Mouse (Mus musculus) lung, adult 2 months (tissue): ENCODE results near the gene Mdh2. TPM values are rescaled to one million over a fixed set of nuclear protein-coding genes. Genes with fewer than 3 reads are reported as not detected.
A peak's percentile ranks its signal among the peaks of the same experiment; 100 is the strongest.

Source experiments
- DNase-seq: peaks from one replicate; pipeline ENCODE4 v3.0.0; 2022
- H3K4me1 ChIP-seq: fragments of 200-500 bp; 2 replicates; pipeline ENCODE4 v1.6.1; 2011; ENCODE audit warnings: low read length; ENCODE audit not compliant: control insufficient read depth, insufficient read depth
- H3K4me3 ChIP-seq: fragments of 200-500 bp; replicated peaks from 2 replicates; pipeline ENCODE3; 2011; ENCODE audit warnings: low read depth, mild to moderate bottlenecking, control low read depth, low read length; ENCODE audit errors: extremely low read depth
- CTCF ChIP-seq: fragments of 200-500 bp; IDR thresholded peaks from 2 replicates; pipeline ENCODE4 v1.5.1; 2011; ENCODE audit warnings: mild to moderate bottlenecking, low read length, control low read depth; ENCODE audit not compliant: insufficient read depth
- POLR2A ChIP-seq: fragments of 200-500 bp; IDR thresholded peaks from 2 replicates; pipeline ENCODE4 v1.6.1; 2011; ENCODE audit warnings: low read depth, mild to moderate bottlenecking, control low read depth, low read length, borderline replicate concordance; ENCODE audit errors: extremely low read depth
- WGBS: fragments of 180-500 bp; shearing (Covaris S2); methylation state at CpG from one replicate; pipeline ENCODE4 v1.1.7; 2018; 5-methylcytosine and 5-hydroxymethylcytosine counted together
- polyA plus RNA-seq: library from polyadenylated mRNA; depleted of rRNA; stranded (reverse); fragments of >200 nt; gene quantifications from 2 replicates; pipeline ENCODE4 v1.2.3, GENCODE M21; 2012; rRNA removed

Mdh2 gene
- 257 and 344 TPM in 2 replicates for polyA plus RNA-seq

GRCm38 (mm10) chr5:135778471-135779445 is at the start of gene Mdh2:
Mdh2 (plus strand) TSS chr5:135778480.
- H3K4me3 ChIP-seq = peak within 1 kb of the TSS; percentile 98
- DNase-seq = peak; percentile 98
- 2% methylated on average over 70 of the region's 70 CpGs for WGBS
- H3K4me1 ChIP-seq = peaks cover 6% of the 10 kb centered on the region
- TF ChIP-seq POLR2A (peak; percentile 99; the same call in 1 of the 2 replicates), CTCF (no peak)

GRCm38 (mm10) chr5:135729351-135729750 is 48.9 kb upstream of the Mdh2 start:
- 93% methylated on average over 13 of the region's 13 CpGs for WGBS
- Histone ChIP-seq H3K4me1 (peaks cover 15% of the 10 kb centered on the region), H3K4me3 (no peak overlapping the region)
- DNase-seq = no peak
- TF ChIP-seq CTCF = no peak
- TF ChIP-seq POLR2A = no peak

- DNase-seq = no peak
- 96% methylated on average over 10 of the region's 10 CpGs for WGBS
Observed at GRCm38 (mm10) chr5:135730278-135730677, 48.0 kb upstream of the Mdh2 start.

GRCm38 (mm10) chr5:135730916-135731315 is 47.4 kb upstream of the Mdh2 start:
- H3K4me3 ChIP-seq = no peak overlapping the region
- no peak for DNase-seq
- 89% methylated on average over 10 of the region's 10 CpGs for WGBS
- TF ChIP-seq CTCF (no peak), POLR2A (no peak)
- peaks cover 3% of the 10 kb centered on the region; the same call in 1 of the 2 replicates for H3K4me1 ChIP-seq

More at GRCm38 (mm10) chr5:135730278-135730677, 48.0 kb upstream of the Mdh2 start:
- no peak for TF ChIP-seq POLR2A
- no peak for TF ChIP-seq CTCF
- Histone ChIP-seq H3K4me3 (no peak overlapping the region), H3K4me1 (peaks cover 7% of the 10 kb centered on the region; the same call in 1 of the 2 replicates)

- WGBS = 95% methylated on average over 16 of the region's 16 CpGs
- Histone ChIP-seq H3K4me1 (no peaks in the 10 kb centered on the region), H3K4me3 (no peak overlapping the region)
- TF ChIP-seq CTCF (no peak), POLR2A (no peak)
- DNase-seq = no peak
Observed at GRCm38 (mm10) chr5:135731322-135731721, 47.0 kb upstream of the Mdh2 start.

GRCm38 (mm10) chr5:135733071-135733470 is 45.2 kb upstream of the Mdh2 start:
- WGBS = 68% methylated on average over 4 of the region's 4 CpGs
- DNase-seq = no peak
- H3K4me3 ChIP-seq = no peak overlapping the region
- TF ChIP-seq CTCF (no peak), POLR2A (no peak)
- no peaks in the 10 kb centered on the region for H3K4me1 ChIP-seq

GRCm38 (mm10) chr5:135734057-135734680 is 44.1 kb upstream of the Mdh2 start:
- Histone ChIP-seq H3K4me1 (no peaks in the 10 kb centered on the region), H3K4me3 (no peak overlapping the region)
- DNase-seq = no peak
- 91% methylated on average over 42 of the region's 42 CpGs for WGBS
- TF ChIP-seq POLR2A (no peak), CTCF (no peak)

- no peak for TF ChIP-seq POLR2A
- no peak for TF ChIP-seq CTCF
- DNase-seq = no peak
- Histone ChIP-seq H3K4me3 (no peak overlapping the region), H3K4me1 (no peaks in the 10 kb centered on the region)
- WGBS = 69% methylated on average over 13 of the region's 13 CpGs
Observed at GRCm38 (mm10) chr5:135735741-135736140, 42.5 kb upstream of the Mdh2 start.

GRCm38 (mm10) chr5:135736544-135736943 is 41.7 kb upstream of the Mdh2 start:
- no peak for DNase-seq
- Histone ChIP-seq H3K4me1 (no peaks in the 10 kb centered on the region), H3K4me3 (no peak overlapping the region)
- TF ChIP-seq POLR2A (no peak), CTCF (no peak)
- WGBS = 90% methylated on average over 16 of the region's 16 CpGs
